Mouse (Mus musculus) heart, postnatal 0 days (tissue): ENCODE data around the gene Vgll4.

Experiments
- CTCF ChIP-seq: IDR thresholded peaks from 2 replicates; pipeline ENCODE4 v1.5.1; 2016; ENCODE audit warnings: antibody characterized with exemption, control low read depth, low read depth
- EP300 ChIP-seq: IDR thresholded peaks from 2 replicates; pipeline ENCODE4 v1.6.1; 2016; ENCODE audit warnings: antibody characterized with exemption, low read depth

DNA sequence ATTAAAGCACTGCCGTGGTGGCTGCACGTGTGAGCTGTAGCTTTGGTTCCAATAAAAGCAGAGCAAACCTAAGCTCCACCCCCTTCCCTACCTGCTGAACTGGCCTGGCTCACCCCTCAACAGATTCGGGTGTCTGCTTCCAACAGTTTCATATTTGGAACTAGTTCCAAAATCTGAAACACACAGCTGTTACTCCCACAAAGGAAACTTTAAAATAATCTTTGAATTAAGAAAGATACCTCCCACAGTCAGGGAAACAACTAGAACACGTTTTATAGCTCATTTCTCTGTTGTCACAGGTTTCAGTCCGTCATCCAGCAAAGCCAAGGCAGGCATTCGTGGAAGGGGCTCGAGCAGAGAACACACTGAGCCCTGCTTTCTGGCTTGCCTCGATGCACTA, 23.9 kb upstream of the Vgll4 start:
- no peak for TF ChIP-seq EP300
- TF ChIP-seq CTCF: no peak
